Mouse (Mus musculus) lung, adult 2 months (tissue): ENCODE data around the gene Noxred1. TPM values are rescaled to one million over a fixed set of nuclear protein-coding genes. Genes with fewer than 3 reads are reported as not detected.
"Not testable (repeated sequence)": the region's sequence is repeated elsewhere in the genome, so short reads cannot be mapped to it uniquely, and the experiment has no call there.

Experiments
- DNase-seq: peaks from one replicate; pipeline ENCODE4 v3.0.0; 2022
- H3K4me1 ChIP-seq: fragments of 200-500 bp; 2 replicates; pipeline ENCODE4 v1.6.1; 2011; ENCODE audit warnings: low read length; ENCODE audit not compliant: control insufficient read depth, insufficient read depth
- H3K4me3 ChIP-seq: fragments of 200-500 bp; replicated peaks from 2 replicates; pipeline ENCODE3; 2011; ENCODE audit warnings: low read depth, mild to moderate bottlenecking, control low read depth, low read length; ENCODE audit errors: extremely low read depth
- CTCF ChIP-seq: fragments of 200-500 bp; IDR thresholded peaks from 2 replicates; pipeline ENCODE4 v1.5.1; 2011; ENCODE audit warnings: mild to moderate bottlenecking, low read length, control low read depth; ENCODE audit not compliant: insufficient read depth
- POLR2A ChIP-seq: fragments of 200-500 bp; IDR thresholded peaks from 2 replicates; pipeline ENCODE4 v1.6.1; 2011; ENCODE audit warnings: low read depth, mild to moderate bottlenecking, control low read depth, low read length, borderline replicate concordance; ENCODE audit errors: extremely low read depth
- WGBS: fragments of 180-500 bp; shearing (Covaris S2); methylation state at CpG from one replicate; pipeline ENCODE4 v1.1.7; 2018; 5-methylcytosine and 5-hydroxymethylcytosine counted together
- polyA plus RNA-seq: library from polyadenylated mRNA; depleted of rRNA; stranded (reverse); fragments of >200 nt; gene quantifications from 2 replicates; pipeline ENCODE4 v1.2.3, GENCODE M21; 2012

Gene Noxred1
- polyA plus RNA-seq, 1 experiment = 0.91 TPM

- no peak overlapping the region for H3K4me3 ChIP-seq
- WGBS = 69% methylated on average over 5 of the region's 5 CpGs
- DNase-seq = no peak
- TF ChIP-seq POLR2A (no peak), CTCF (no peak)
- no peaks in the 10 kb centered on the region for H3K4me1 ChIP-seq
Observed at GRCm38 (mm10) chr12:87236882-87237483, 1.5 kb downstream of the Noxred1 start.

- TF ChIP-seq POLR2A = no peak
- TF ChIP-seq CTCF = no peak
- no peak for DNase-seq
- Histone ChIP-seq H3K4me1 (no peaks in the 10 kb centered on the region), H3K4me3 (no peak overlapping the region)
Observed at GRCm38 (mm10) chr12:87230379-87230895, 8.1 kb downstream of the Noxred1 start.

- H3K4me3 ChIP-seq = no peak overlapping the region
- no peak for DNase-seq
- WGBS = 83% methylated on average over 2 of the region's 2 CpGs
- no peak for TF ChIP-seq POLR2A
- H3K4me1 ChIP-seq = no peaks in the 10 kb centered on the region
Observed at GRCm38 (mm10) chr12:87229633-87230032, 8.9 kb downstream of the Noxred1 start.

- 66% methylated on average over 7 of the region's 7 CpGs for WGBS
- TF ChIP-seq CTCF (no peak), POLR2A (no peak)
- no peak for DNase-seq
- no peaks in the 10 kb centered on the region for H3K4me1 ChIP-seq
- H3K4me3 ChIP-seq = no peak overlapping the region
Observed at GRCm38 (mm10) chr12:87226801-87227200, 11.7 kb downstream of the Noxred1 start.

- no peaks in the 10 kb centered on the region for H3K4me1 ChIP-seq
- TF ChIP-seq POLR2A (no peak), CTCF (no peak)
- no peak overlapping the region for H3K4me3 ChIP-seq
- DNase-seq = no peak
- WGBS = 62% methylated on average over 10 of the region's 10 CpGs
Observed at GRCm38 (mm10) chr12:87224950-87225349, 13.6 kb downstream of the Noxred1 start.

GRCm38 (mm10) chr12:87219362-87219761 is 19.2 kb downstream of the Noxred1 start:
- WGBS = 51% methylated on average over 7 of the region's 7 CpGs
- no peak for TF ChIP-seq CTCF
- no peak for TF ChIP-seq POLR2A
- no peak for DNase-seq
- Histone ChIP-seq H3K4me3 (no peak overlapping the region), H3K4me1 (no peaks in the 10 kb centered on the region)

- no peak for DNase-seq
- Histone ChIP-seq H3K4me1 (no peaks in the 10 kb centered on the region), H3K4me3 (no peak overlapping the region)
- TF ChIP-seq POLR2A (no peak), CTCF (no peak)
Observed at GRCm38 (mm10) chr12:87217596-87217995, 20.9 kb downstream of the Noxred1 start.

- 54% methylated on average over 2 of the region's 2 CpGs for WGBS
- Histone ChIP-seq H3K4me3 (no peak overlapping the region), H3K4me1 (no peaks in the 10 kb centered on the region)
- DNase-seq = no peak
- TF ChIP-seq CTCF (no peak), POLR2A (no peak)
Observed at GRCm38 (mm10) chr12:87216053-87216452, 22.5 kb downstream of the Noxred1 start.

- DNase-seq = no peak
- 47% methylated on average over 2 of the region's 2 CpGs for WGBS
- Histone ChIP-seq H3K4me3 (no peak overlapping the region), H3K4me1 (no peaks in the 10 kb centered on the region)
- no peak for TF ChIP-seq POLR2A
- no peak for TF ChIP-seq CTCF
Observed at GRCm38 (mm10) chr12:87212844-87213606, 25.5 kb downstream of the Noxred1 start.

GRCm38 (mm10) chr12:87205789-87206188 is 32.7 kb downstream of the Noxred1 start:
- not testable (repeated sequence) for H3K4me3 ChIP-seq, DNase-seq, H3K4me1 ChIP-seq
- WGBS = 91% methylated on average over 5 of the region's 5 CpGs
